Mouse (Mus musculus): ENCODE data around the gene Itga11.

GRCm38 (mm10) chr9:62664115-62664725 lies 13.4 kb upstream of the Itga11 start:
- TF ChIP-seq CTCF (IDR thresholded peaks at IDR 0.05; ENCODE audit: low read depth), result no peak
- no peak for TF ChIP-seq EP300 (optimal IDR thresholded peaks at IDR 0.05)
